Mouse (Mus musculus): ENCODE results near the gene Gemin7. TPM values are rescaled to one million over a fixed set of nuclear protein-coding genes. Genes with fewer than 3 reads are reported as not detected.

The Gemin7 gene
- total RNA-seq, 2 experiments from 2014 or later = 56.0 to 58.2 TPM

- DNase-seq = no peak
- intact Hi-C loops (cut with DNase I) = no loop called here
Measured at GRCm38 (mm10) chr7:19551634-19552033, 25.8 kb downstream of the Gemin7 start.

DNA sequence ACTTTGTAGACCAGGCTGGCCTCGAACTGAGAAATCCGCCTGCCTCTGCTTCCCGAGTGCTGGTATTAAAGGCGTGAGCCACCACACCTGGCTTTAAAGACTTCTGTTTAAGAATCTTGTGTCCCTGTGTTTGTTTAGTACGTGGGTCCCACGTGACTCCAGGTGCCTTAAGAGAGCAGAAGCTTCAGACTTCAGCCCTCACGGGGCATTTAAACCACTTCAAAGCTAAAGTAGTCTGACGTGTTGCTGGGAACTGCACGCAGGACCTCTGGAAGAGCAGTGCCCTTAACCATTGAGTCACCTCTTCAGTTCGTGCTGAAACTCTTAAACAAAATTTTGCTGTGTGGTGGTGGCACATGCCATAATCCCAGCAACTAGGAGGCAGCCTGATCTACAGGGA lies 28.0 kb downstream of the Gemin7 start:
- intact Hi-C loops (cut with DNase I) = no loop called here
- DNase-seq = no peak

DNA sequence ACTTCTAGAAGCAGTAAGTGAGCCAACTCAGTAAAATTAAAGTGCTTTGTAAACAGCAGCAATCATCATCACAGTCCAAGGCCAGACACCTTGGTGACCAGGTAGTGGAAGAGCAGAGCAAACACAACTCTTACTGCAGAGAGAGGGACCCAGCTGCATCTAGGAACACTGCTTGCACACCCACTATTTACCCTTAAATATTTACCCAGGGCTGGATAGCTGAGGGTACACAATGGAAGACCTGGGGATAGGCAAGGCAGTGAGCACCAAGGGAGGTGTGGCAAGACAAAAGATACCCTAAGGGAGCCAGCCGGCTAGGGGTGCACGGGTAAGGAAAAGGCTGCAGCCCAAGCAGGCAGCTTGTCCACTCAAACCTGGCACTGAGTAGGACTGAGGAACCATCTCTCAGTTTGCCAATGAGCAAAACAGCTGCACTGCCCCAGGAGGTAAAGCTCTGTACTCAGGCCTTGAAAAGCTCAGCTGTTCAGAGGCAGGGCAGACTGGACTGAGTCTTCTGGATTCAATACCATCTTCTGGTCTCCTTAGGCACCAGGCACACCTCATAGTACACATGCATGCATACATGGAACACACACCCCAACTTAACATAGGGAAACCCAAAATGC lies 29.9 kb downstream of the Gemin7 start:
- no peak for DNase-seq
- intact Hi-C loops (cut with DNase I) = no loop called here

DNA sequence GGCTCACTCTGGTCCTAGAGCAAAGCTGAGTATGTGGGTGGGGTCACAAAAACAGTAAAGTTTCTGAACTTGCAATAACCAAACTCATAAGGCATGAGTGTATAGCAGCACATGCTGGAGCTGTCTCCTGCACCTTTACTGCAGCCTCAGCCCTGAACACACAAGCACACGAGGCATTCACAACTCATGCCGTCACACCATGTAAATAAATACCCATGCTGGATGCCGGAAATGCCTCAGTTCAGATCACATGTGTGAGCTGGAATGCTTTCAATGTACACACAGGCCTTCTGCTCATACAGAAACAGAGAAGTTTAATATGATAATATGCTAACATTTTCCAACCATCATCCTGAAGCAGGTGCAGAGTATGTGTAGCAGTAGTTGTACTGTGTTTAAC lies 31.4 kb downstream of the Gemin7 start:
- intact Hi-C loops (cut with DNase I) = no loop called here
- DNase-seq = no peak

DNA sequence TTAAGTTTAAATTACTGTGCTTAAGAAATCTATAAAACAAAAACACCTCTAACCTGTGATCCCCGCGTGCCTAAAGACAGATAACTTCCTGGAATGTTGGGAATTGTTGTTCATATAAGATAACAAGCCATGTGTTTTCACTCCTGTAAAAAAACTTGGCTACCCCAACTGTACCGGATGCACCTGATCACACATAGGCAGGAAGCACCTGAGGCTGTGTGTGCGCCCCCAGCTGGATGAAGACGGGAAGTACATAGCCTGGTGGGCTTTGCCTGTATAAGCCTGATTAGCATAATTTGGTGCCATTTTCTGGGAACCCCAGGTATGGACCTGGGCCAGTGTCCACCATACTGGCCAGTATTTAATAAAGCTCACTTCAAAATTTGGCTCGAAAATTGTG lies 33.8 kb downstream of the Gemin7 start:
- intact Hi-C loops (cut with DNase I) = no loop called here
- no peak for DNase-seq

DNA sequence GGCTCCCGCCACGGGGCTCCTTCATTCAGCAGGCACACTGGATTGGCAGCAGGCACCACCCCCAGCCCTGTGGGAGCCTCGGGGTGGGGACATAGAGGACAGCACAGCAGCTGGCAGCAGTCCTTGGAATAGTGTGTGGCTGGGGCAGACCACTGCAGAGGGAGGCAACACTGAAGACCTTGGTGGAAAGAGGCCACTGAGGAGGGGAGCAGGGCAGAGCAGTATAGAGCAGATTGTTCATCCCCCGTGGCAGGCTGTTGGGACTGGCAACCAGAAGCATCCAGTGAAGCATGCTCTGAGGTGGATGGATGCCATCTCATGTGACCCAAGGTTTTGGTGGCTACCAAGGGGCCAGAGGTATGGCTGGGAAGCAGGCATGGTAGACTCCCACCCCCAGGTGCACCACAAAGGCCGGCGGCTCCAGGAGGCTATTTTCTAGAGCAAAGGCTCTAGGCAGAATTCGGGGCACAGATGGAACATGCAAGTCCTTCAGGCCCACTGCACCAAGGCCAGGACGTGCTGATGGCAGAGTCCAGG lies 35.2 kb downstream of the Gemin7 start:
- DNase-seq = peak; percentile 89
- intact Hi-C loops (cut with DNase I) = no loop called here

DNA sequence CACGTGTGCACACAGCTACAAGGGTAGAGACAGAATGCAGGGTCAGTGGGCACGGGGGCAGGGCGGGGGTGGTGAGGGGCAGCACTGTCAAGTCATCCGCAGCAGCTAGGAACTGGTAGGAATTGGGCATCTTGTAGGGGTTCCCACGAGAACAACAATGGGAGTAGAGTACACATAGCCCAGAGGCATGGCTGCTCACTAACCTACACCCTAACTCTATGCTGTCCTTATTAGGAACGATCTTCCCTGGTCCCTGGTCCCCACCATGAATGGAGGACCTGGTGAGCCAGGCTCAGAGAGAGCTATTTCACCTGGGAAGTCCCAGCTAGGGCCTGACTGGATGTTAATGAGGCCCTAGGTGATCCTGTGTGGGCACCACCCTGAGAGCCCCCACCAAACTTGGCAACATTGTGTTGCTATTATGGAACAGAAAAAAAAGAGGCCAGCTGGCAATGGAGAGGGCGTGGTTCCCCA lies 35.7 kb downstream of the Gemin7 start:
- intact Hi-C loops (cut with DNase I) = no loop called here
- no peak for DNase-seq

DNA sequence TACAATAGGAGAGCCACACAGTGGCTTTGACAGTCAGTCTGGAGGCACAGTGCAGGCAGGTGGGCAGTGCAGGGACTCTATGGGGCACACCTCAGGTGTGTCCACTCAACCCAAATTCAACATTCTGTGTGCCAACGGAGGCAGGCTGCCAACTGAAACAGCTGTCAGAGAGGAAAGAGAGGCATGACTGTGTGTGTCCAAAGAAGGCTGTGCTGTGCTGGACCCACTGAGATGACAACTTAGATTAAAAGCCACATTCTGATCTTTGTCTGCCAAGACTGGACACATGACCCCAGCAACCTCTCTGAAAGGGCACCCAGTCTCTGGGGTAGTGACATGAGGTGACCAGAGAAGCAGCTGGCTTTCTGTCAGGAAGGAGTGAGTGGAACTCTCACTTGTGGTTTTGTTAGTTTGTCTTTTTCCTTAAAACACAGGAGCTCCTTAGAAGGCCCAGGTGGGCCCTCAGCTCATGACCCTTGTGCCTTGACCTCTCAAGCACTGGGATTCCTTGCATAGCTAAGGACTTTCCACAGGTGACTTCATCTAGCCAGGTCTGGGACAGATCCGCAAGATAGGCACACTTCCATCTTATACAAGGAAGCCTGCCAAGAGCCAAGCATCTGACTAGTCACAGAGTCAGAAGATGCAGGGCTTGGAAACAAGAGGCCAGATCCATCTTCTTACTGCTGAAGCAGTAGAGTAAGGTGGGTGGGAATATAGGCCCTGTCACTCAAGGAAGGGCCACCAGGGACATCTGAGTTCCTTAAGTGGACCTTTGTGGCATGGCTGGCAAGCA lies 36.4 kb downstream of the Gemin7 start:
- intact Hi-C loops (cut with DNase I) = no loop called here
- peak; percentile 45 for DNase-seq

GRCm38 (mm10) chr7:19534676-19535075 lies 42.7 kb downstream of the Gemin7 start:
- intact Hi-C loops (cut with DNase I) = no loop called here
- DNase-seq = no peak

DNA sequence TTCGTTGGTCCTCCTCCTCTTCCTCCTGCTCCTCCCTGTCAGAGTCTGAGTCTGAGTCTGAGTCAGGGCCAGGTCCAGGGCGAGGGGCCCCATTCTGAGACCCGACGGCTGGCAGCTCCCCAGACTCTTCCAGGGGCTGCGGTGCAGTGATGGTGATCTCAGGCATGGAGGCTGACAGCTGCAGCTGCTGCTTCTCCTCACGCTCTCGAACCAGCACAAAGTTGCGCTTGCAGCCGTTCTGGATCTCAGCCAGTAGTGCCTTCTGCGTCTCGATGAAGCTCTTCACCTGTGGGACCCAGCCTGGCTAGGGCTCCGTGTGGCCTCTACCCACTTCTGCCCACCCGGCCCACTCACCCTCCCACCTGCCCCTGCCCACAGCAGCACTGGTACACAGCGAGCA lies 45.2 kb downstream of the Gemin7 start:
- peak; percentile 28 for DNase-seq
- intact Hi-C loops (cut with DNase I) = no loop called here

- intact Hi-C loops (cut with DNase I) = no loop called here
- DNase-seq = no peak
Measured at GRCm38 (mm10) chr7:19531077-19531476, 46.3 kb downstream of the Gemin7 start.

DNA sequence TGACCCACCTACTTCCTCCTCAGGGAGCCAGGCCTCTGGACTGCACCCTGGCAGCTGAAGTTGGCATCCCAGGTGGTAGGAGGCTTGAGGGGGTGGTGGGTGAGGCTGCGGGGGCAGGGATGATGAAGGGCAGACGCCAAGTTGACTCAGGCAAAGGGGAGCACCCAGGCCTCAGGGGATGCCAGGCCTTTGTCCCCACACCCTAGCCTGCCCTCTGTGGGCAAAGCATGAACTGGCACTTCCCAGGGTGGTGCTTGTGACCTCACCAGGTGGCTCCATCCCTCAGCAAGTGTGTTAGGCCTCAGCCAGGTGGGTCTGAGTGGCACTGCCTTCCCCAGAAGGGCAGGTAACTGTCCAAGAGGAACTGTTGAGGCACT lies 52.3 kb downstream of the Gemin7 start:
- no peak for DNase-seq
- intact Hi-C loops (cut with DNase I) = no loop called here

- DNase-seq = no peak
- intact Hi-C loops (cut with DNase I) = no loop called here
Measured at GRCm38 (mm10) chr7:19524420-19525104, 52.8 kb downstream of the Gemin7 start.

- intact Hi-C loops (cut with DNase I) = no loop called here
- DNase-seq = peak; percentile 63
Measured at GRCm38 (mm10) chr7:19523757-19524419, 53.5 kb downstream of the Gemin7 start.

- intact Hi-C loops (cut with DNase I) = no loop called here
- no peak for DNase-seq
Measured at GRCm38 (mm10) chr7:19523017-19523756, 54.2 kb downstream of the Gemin7 start.

- no peak for DNase-seq
- intact Hi-C loops (cut with DNase I) = no loop called here
Measured at GRCm38 (mm10) chr7:19520032-19520431, 57.4 kb downstream of the Gemin7 start.

DNA sequence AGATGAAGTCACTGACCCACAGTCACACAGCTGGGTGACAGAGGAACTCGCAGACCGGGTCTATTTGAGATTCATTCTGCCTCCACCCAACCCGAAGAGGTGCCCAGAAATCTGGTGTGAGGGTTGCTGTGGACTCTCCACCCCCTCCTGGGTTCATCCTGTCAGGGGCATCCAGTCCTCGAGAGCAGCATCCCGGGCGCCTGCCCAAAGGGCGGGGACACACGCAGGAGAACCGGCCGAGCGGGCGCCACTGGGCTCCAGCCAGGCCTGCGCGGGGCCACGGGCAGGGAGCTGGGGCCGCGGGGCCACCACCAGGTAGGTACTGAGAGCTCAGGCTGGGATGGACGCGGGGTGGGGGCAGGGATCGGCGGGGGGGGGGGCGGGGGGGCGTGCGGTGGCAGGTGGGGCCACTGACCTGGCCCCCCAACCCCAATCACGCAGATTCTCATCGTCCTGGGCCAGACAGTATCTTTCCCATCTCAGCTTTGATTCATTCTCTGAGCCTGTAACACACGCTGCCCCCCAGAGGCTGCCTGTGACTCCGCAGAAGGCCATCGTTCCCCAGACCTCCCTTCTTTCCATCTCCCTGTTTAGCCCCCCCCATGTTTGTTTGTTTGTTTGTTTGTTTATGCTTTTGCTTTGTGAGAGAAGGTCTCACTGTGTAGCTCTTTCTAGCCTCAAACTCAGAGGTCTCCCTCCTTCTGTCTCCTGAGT lies 59.6 kb downstream of the Gemin7 start, which contains the start of gene Nkpd1:
Nkpd1 (plus strand) TSS at position 187 of the 714 bp plus-strand sequence.
- DNase-seq = peak; percentile 33

More for the DNA sequence above, 59.6 kb downstream of the Gemin7 start, which contains the start of gene Nkpd1:
- intact Hi-C loops (cut with DNase I) = no loop called here

Data from left cerebral cortex, postnatal 4 days (tissue).